Mouse (Mus musculus): Measurements from ENCODE around the gene Dlx1. TPM values are rescaled to one million over a fixed set of nuclear protein-coding genes. Genes with fewer than 3 reads are reported as not detected.
A peak's percentile ranks its signal among the peaks of the same experiment; 100 is the strongest.

Dlx1 gene
- polyA plus RNA-seq, 1 experiment from 2014 or later = 6.3 TPM

DNA sequence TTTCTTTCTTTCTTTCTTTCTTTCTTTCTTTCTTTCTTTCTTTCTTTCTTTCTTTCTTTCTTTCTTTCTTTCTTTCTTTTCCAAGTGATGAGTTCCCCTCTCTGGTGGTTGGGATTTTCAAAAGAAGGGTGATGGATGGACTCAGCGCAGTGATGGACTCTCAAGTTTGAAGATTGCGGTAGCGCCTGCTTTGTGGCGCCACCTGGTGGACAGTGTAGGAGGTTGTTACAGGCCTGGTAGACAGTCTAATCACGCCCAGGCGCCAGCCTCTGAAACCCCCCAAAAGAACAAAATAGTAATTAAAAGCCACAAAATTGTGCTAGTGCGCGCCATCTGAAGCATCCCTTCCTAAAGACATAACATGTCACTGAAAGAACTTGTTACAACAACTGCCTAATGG is 19.9 kb downstream of the Dlx1 start:
- DNase-seq (ENCODE audit: low spot score) (peak; percentile 93), ATAC-seq (ENCODE audit: insufficient number of reproducible peaks, low FRiP score, low TSS enrichment, low read depth) (no peak)
- under 1% methylated on average over 8 of the region's 8 CpGs for WGBS
- H3K36me3 ChIP-seq (ENCODE audit: control insufficient read depth, insufficient read depth, low read length) = no peaks in the 10 kb centered on the region
- peaks cover 32% of the 10 kb centered on the region for H3K4me1 ChIP-seq (ENCODE audit: control insufficient read depth, insufficient read depth, low read length)
- H3K27me3 ChIP-seq (ENCODE audit: control insufficient read depth, insufficient read depth, low read length) = peaks cover 71% of the 10 kb centered on the region
- no peak overlapping the region for H3K9ac ChIP-seq (ENCODE audit: low read length)
- peak overlapping the region; percentile 17; the same call in 1 of the 2 replicates for H3K4me2 ChIP-seq (ENCODE audit: low read depth, severe bottlenecking)
- H3K27ac ChIP-seq (replicated peaks; ENCODE audit: low read depth, low read length) = no peak overlapping the region
- H3K9me3 ChIP-seq (ENCODE audit: control insufficient read depth, low read length) = no peaks in the 10 kb centered on the region
- no peak overlapping the region for H3K4me3 ChIP-seq (ENCODE audit: low read depth, low read length)

- WGBS = 32% methylated on average over 3 of the region's 3 CpGs
- Histone ChIP-seq H3K4me3 (ENCODE audit: low read depth, low read length) (no peak overlapping the region), H3K27me3 (ENCODE audit: control insufficient read depth, insufficient read depth, low read length) (peaks cover 61% of the 10 kb centered on the region)
Observed at GRCm38 (mm10) chr2:71550330-71550729, 22.4 kb downstream of the Dlx1 start.

DNA sequence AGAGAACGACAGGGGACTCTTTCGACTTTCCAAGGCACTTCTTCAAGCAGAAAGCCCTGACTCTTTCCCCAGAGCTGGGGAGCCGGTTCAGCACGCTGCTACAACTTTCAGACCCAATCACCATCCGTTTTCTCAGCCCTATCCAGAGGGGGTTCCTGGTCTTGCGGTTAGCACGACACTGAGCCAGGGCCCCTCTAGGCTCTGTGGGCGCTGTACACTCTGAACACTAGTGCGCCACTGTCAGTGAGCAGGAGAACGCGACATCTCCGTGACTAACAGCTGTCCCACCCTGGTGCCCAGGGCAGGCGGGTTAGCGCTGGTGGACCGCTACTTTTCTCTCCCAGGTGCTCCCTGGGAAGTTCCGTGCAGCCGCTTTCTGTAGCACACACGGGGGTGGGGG is 23.8 kb downstream of the Dlx1 start:
- H3K4me3 ChIP-seq (ENCODE audit: low read depth, low read length) = 0 out of 2 replicates have a peak overlapping the region, but pooled peaks have one; percentile 10
- no peaks in the 10 kb centered on the region for H3K9me3 ChIP-seq (ENCODE audit: control insufficient read depth, low read length)
- no peak overlapping the region for H3K9ac ChIP-seq (ENCODE audit: low read length)
- DNase-seq (ENCODE audit: low spot score) (peak; percentile 29), ATAC-seq (ENCODE audit: insufficient number of reproducible peaks, low FRiP score, low TSS enrichment, low read depth) (no peak)
- H3K27ac ChIP-seq (replicated peaks; ENCODE audit: low read depth, low read length) = no peak overlapping the region
- H3K4me2 ChIP-seq (ENCODE audit: low read depth, severe bottlenecking) = 0 out of 2 replicates have a peak overlapping the region, but pooled peaks have one; percentile 12
- no peaks in the 10 kb centered on the region for H3K36me3 ChIP-seq (ENCODE audit: control insufficient read depth, insufficient read depth, low read length)
- WGBS = under 1% methylated on average over 17 of the region's 18 CpGs
- H3K4me1 ChIP-seq (ENCODE audit: control insufficient read depth, insufficient read depth, low read length) = peaks cover 11% of the 10 kb centered on the region; the same call in 1 of the 2 replicates
- H3K27me3 ChIP-seq (ENCODE audit: control insufficient read depth, insufficient read depth, low read length) = peaks cover 52% of the 10 kb centered on the region

More at GRCm38 (mm10) chr2:71550330-71550729, 22.4 kb downstream of the Dlx1 start:
- H3K9me3 ChIP-seq (ENCODE audit: control insufficient read depth, low read length) = no peaks in the 10 kb centered on the region
- H3K4me1 ChIP-seq (ENCODE audit: control insufficient read depth, insufficient read depth, low read length) = peaks cover 23% of the 10 kb centered on the region
- no peak for ATAC-seq (ENCODE audit: insufficient number of reproducible peaks, low FRiP score, low TSS enrichment, low read depth)
- H3K36me3 ChIP-seq (ENCODE audit: control insufficient read depth, insufficient read depth, low read length) = no peaks in the 10 kb centered on the region
- DNase-seq (ENCODE audit: low spot score) = no peak
- no peak overlapping the region for H3K9ac ChIP-seq (ENCODE audit: low read length)
- no peak overlapping the region for H3K27ac ChIP-seq (replicated peaks; ENCODE audit: low read depth, low read length)
- no peak overlapping the region for H3K4me2 ChIP-seq (ENCODE audit: low read depth, severe bottlenecking)

GRCm38 (mm10) chr2:71556071-71556470 is 28.2 kb downstream of the Dlx1 start:
- H3K4me3 ChIP-seq (ENCODE audit: low read depth, low read length) = no peak overlapping the region
- peaks cover 11% of the 10 kb centered on the region; the same call in 1 of the 2 replicates for H3K4me1 ChIP-seq (ENCODE audit: control insufficient read depth, insufficient read depth, low read length)
- WGBS = 69% methylated on average over 5 of the region's 5 CpGs
- peaks cover 26% of the 10 kb centered on the region for H3K27me3 ChIP-seq (ENCODE audit: control insufficient read depth, insufficient read depth, low read length)
- ATAC-seq (ENCODE audit: insufficient number of reproducible peaks, low FRiP score, low TSS enrichment, low read depth) (no peak), DNase-seq (ENCODE audit: low spot score) (no peak)
- H3K9me3 ChIP-seq (ENCODE audit: control insufficient read depth, low read length) = peaks cover 5% of the 10 kb centered on the region; the same call in 1 of the 2 replicates
- no peak overlapping the region for H3K9ac ChIP-seq (ENCODE audit: low read length)
- no peak overlapping the region for H3K27ac ChIP-seq (replicated peaks; ENCODE audit: low read depth, low read length)
- no peak overlapping the region for H3K4me2 ChIP-seq (ENCODE audit: low read depth, severe bottlenecking)
- H3K36me3 ChIP-seq (ENCODE audit: control insufficient read depth, insufficient read depth, low read length) = no peaks in the 10 kb centered on the region

GRCm38 (mm10) chr2:71566466-71566865 is 38.6 kb downstream of the Dlx1 start:
- no peaks in the 10 kb centered on the region for H3K4me1 ChIP-seq (ENCODE audit: control insufficient read depth, insufficient read depth, low read length)
- no peak overlapping the region for H3K4me2 ChIP-seq (ENCODE audit: low read depth, severe bottlenecking)
- no peak overlapping the region for H3K4me3 ChIP-seq (ENCODE audit: low read depth, low read length)
- no peak overlapping the region for H3K9ac ChIP-seq (ENCODE audit: low read length)
- DNase-seq (ENCODE audit: low spot score) (no peak), ATAC-seq (ENCODE audit: insufficient number of reproducible peaks, low FRiP score, low TSS enrichment, low read depth) (no peak)
- H3K27ac ChIP-seq (replicated peaks; ENCODE audit: low read depth, low read length) = no peak overlapping the region
- H3K9me3 ChIP-seq (ENCODE audit: control insufficient read depth, low read length) = no peaks in the 10 kb centered on the region
- WGBS = 72% methylated on average over 9 of the region's 9 CpGs
- H3K27me3 ChIP-seq (ENCODE audit: control insufficient read depth, insufficient read depth, low read length) = no peaks in the 10 kb centered on the region
- H3K36me3 ChIP-seq (ENCODE audit: control insufficient read depth, insufficient read depth, low read length) = no peaks in the 10 kb centered on the region

DNA sequence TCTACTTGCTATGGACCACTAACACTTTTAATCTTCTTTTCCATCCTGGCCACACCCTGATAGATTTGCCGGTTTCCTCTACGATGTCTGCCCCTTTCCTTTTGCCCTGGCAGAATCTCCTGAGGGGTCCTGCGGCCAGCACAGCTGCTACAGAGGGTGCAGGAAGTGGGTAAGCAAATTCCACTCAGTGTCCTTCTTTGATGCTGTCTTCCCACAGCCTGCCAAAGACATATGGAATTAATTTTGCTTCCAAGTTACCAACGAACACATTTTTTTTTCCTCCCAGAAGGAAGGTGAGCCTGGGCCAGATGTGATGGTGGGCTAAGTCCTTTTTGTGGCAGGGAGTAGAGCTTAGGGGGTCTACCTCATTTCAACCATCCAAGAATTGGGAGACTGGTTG is 45.8 kb downstream of the Dlx1 start:
- ATAC-seq (ENCODE audit: insufficient number of reproducible peaks, low FRiP score, low TSS enrichment, low read depth) = no peak
- Histone ChIP-seq H3K4me1 (ENCODE audit: control insufficient read depth, insufficient read depth, low read length) (peaks cover 10% of the 10 kb centered on the region), H3K4me3 (ENCODE audit: low read depth, low read length) (no peak overlapping the region), H3K27me3 (ENCODE audit: control insufficient read depth, insufficient read depth, low read length) (no peaks in the 10 kb centered on the region), H3K4me2 (ENCODE audit: low read depth, severe bottlenecking) (peak overlapping the region; percentile 18; the same call in 1 of the 2 replicates), H3K36me3 (ENCODE audit: control insufficient read depth, insufficient read depth, low read length) (no peaks in the 10 kb centered on the region), H3K9me3 (ENCODE audit: control insufficient read depth, low read length) (no peaks in the 10 kb centered on the region), H3K27ac (replicated peaks; ENCODE audit: low read depth, low read length) (no peak overlapping the region), H3K9ac (ENCODE audit: low read length) (no peak overlapping the region)
- 13% methylated on average over 4 of the region's 4 CpGs for WGBS
- DNase-seq (ENCODE audit: low spot score) = peak; percentile 34

DNA sequence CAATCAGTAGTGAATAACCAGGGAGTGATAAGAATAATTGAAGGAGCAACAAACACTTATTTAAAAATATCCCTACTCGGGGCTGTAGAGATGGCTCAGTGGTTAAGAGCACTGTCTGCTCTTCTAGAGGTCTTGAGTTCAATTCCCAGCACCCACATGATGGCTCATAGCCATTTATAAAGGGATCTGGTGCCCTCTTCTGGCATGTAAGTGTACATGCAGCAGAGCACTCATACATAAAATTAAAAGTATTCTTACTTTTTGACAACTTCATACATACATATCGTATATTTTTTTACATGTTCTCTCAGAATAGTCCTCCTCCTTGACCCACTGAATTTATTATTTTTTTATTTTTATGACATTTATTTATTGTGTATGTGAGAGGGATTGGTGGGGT is 49.1 kb downstream of the Dlx1 start:
- H3K4me3 ChIP-seq (ENCODE audit: low read depth, low read length) = no peak overlapping the region
- H3K27me3 ChIP-seq (ENCODE audit: control insufficient read depth, insufficient read depth, low read length) = no peaks in the 10 kb centered on the region
- no peak overlapping the region for H3K4me2 ChIP-seq (ENCODE audit: low read depth, severe bottlenecking)
- H3K36me3 ChIP-seq (ENCODE audit: control insufficient read depth, insufficient read depth, low read length) = no peaks in the 10 kb centered on the region
- ATAC-seq (ENCODE audit: insufficient number of reproducible peaks, low FRiP score, low TSS enrichment, low read depth) = no peak
- no peak for DNase-seq (ENCODE audit: low spot score)
- H3K9me3 ChIP-seq (ENCODE audit: control insufficient read depth, low read length) = no peaks in the 10 kb centered on the region
- peaks cover 10% of the 10 kb centered on the region for H3K4me1 ChIP-seq (ENCODE audit: control insufficient read depth, insufficient read depth, low read length)
- no peak overlapping the region for H3K9ac ChIP-seq (ENCODE audit: low read length)
- H3K27ac ChIP-seq (replicated peaks; ENCODE audit: low read depth, low read length) = no peak overlapping the region
- WGBS = 90% methylated on average over 2 of the region's 2 CpGs

- no peaks in the 10 kb centered on the region for H3K4me1 ChIP-seq (ENCODE audit: control insufficient read depth, insufficient read depth, low read length)
- ATAC-seq (ENCODE audit: insufficient number of reproducible peaks, low FRiP score, low TSS enrichment, low read depth) (peak; percentile 62; the same call in 1 of the 2 replicates), DNase-seq (ENCODE audit: low spot score) (peak; percentile 84)
- H3K9ac ChIP-seq (ENCODE audit: low read length) = peak overlapping the region; percentile 68
- WGBS = 13% methylated on average over 50 of the region's 50 CpGs
- H3K9me3 ChIP-seq (ENCODE audit: control insufficient read depth, low read length) = no peaks in the 10 kb centered on the region
- H3K36me3 ChIP-seq (ENCODE audit: control insufficient read depth, insufficient read depth, low read length) = no peaks in the 10 kb centered on the region
- H3K27me3 ChIP-seq (ENCODE audit: control insufficient read depth, insufficient read depth, low read length) = no peaks in the 10 kb centered on the region
- H3K27ac ChIP-seq (replicated peaks; ENCODE audit: low read depth, low read length) = no peak overlapping the region
- peak overlapping the region; percentile 81 for H3K4me2 ChIP-seq (ENCODE audit: low read depth, severe bottlenecking)
- peak overlapping the region; percentile 46 for H3K4me3 ChIP-seq (ENCODE audit: low read depth, low read length)
Observed at GRCm38 (mm10) chr2:71580632-71581466, 52.9 kb downstream of the Dlx1 start.
